Mouse (Mus musculus): ENCODE measurements around the gene Fam131c. TPM values are rescaled to one million over a fixed set of nuclear protein-coding genes. Genes with fewer than 3 reads are reported as not detected.

The Fam131c gene
- polyA plus RNA-seq, 1 experiment from 2014 or later: 40.1 TPM

DNA sequence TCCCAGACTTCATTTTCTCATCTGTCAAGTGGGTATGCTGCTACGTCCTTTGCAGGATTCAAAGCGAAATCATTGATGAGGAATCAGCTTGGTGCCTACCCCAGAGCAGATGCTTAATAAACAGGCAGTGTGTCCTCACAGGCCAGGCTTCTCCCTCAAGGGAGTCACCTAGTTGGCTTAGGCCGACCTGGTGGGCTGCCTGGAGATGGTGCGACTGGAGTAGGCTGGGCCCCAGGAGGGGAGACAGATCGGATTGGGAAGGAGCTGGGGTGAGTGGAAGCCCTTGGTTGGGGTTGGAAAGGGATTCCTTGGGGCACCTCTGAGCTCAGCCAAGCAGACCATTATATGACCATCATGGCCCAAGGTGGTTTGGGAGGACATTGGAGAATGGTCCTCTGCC is 4.4 kb downstream of the Fam131c start:
- H3K4me1 ChIP-seq (replicated peaks; ENCODE audit: control insufficient read depth, insufficient read depth, low read length): peaks cover 5% of the 10 kb centered on the region; the same call in 1 of the 2 replicates
- no peaks in the 10 kb centered on the region for H3K36me3 ChIP-seq (replicated peaks; ENCODE audit: control insufficient read depth, insufficient read depth)
- H3K4me3 ChIP-seq (replicated peaks; ENCODE audit: low read length): no peak overlapping the region
- H3K27me3 ChIP-seq (ENCODE audit: control insufficient read depth, insufficient read depth, low read length): 0 out of 2 replicates have a peak, but pooled peaks cover 2% of the 10 kb centered on the region
- DNase-seq (ENCODE audit: low spot score) (no peak), ATAC-seq (ENCODE audit: low FRiP score) (no peak)
- WGBS: 90% methylated on average over 5 of the region's 5 CpGs
- no peaks in the 10 kb centered on the region for H3K9me3 ChIP-seq (ENCODE audit: control insufficient read depth, low read length)
- H3K27ac ChIP-seq: no peak overlapping the region
- H3K4me2 ChIP-seq (replicated peaks): no peak overlapping the region
- no peak overlapping the region for H3K9ac ChIP-seq

DNA sequence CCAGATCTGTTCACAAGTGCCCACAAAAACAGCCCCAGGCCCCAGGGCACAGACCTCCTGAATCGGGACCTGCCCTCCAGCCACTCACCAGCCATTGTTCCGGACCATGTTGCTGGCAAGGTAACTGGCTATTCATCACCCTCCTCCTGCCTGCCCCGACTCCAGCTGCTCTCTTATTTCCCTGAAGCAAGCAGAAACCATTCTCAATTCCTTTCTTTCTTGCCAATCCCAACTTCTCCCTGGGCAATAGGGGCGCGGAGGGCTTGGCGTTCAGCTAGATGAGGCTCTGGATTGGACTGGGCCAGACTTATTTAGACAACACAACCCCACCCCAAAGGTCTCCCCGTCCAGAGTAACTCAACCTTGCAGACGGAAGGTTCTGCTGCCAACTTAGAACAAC is 11.7 kb downstream of the Fam131c start:
- Histone ChIP-seq H3K9me3 (ENCODE audit: control insufficient read depth, low read length) (no peaks in the 10 kb centered on the region), H3K4me3 (replicated peaks; ENCODE audit: low read length) (no peak overlapping the region), H3K27ac (no peak overlapping the region), H3K27me3 (ENCODE audit: control insufficient read depth, insufficient read depth, low read length) (peaks cover 43% of the 10 kb centered on the region), H3K4me1 (replicated peaks; ENCODE audit: control insufficient read depth, insufficient read depth, low read length) (peaks cover 8% of the 10 kb centered on the region; the same call in 1 of the 2 replicates), H3K4me2 (replicated peaks) (no peak overlapping the region), H3K9ac (no peak overlapping the region), H3K36me3 (replicated peaks; ENCODE audit: control insufficient read depth, insufficient read depth) (no peaks in the 10 kb centered on the region)
- no peak for ATAC-seq (ENCODE audit: low FRiP score)
- whole genome bisulfite sequencing: 48% methylated on average over 8 of the region's 8 CpGs
- no peak for DNase-seq (ENCODE audit: low spot score)

GRCm38 (mm10) chr4:141382406-141382805 is 14.4 kb downstream of the Fam131c start:
- no peak for ATAC-seq (ENCODE audit: low FRiP score)
- Histone ChIP-seq H3K36me3 (replicated peaks; ENCODE audit: control insufficient read depth, insufficient read depth) (no peaks in the 10 kb centered on the region), H3K4me2 (replicated peaks) (peak overlapping the region; percentile 47), H3K9me3 (ENCODE audit: control insufficient read depth, low read length) (no peaks in the 10 kb centered on the region), H3K27me3 (ENCODE audit: control insufficient read depth, insufficient read depth, low read length) (peaks cover 45% of the 10 kb centered on the region), H3K9ac (peak overlapping the region; percentile 28; the same call in 1 of the 2 replicates), H3K27ac (no peak overlapping the region), H3K4me1 (replicated peaks; ENCODE audit: control insufficient read depth, insufficient read depth, low read length) (peaks cover 8% of the 10 kb centered on the region; the same call in 1 of the 2 replicates), H3K4me3 (replicated peaks; ENCODE audit: low read length) (peak overlapping the region; percentile 20)
- no peak for DNase-seq (ENCODE audit: low spot score)
- 2% methylated on average over 25 of the region's 25 CpGs for WGBS

DNA sequence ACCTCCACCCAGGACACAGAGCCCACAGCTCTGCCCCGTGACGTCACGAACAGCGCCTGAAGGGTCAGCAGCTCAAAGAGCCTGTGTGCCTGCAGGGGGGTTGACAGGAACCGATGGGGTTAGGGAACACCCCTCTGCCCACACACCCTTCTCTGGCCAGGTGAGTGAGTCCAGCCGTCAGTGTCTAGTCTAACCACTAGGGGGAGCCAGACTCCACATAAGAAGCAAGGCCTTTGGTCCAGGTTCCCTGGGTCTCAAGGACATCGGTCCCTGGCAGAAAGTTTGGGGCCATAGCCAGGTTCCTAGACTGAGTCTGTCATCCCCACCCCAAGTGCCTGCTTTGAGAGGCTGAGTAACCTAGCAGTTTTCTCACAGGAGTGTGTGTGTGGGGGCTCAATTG is 17.3 kb downstream of the Fam131c start:
- Histone ChIP-seq H3K9ac (no peak overlapping the region), H3K27me3 (ENCODE audit: control insufficient read depth, insufficient read depth, low read length) (peaks cover 45% of the 10 kb centered on the region), H3K27ac (no peak overlapping the region), H3K36me3 (replicated peaks; ENCODE audit: control insufficient read depth, insufficient read depth) (no peaks in the 10 kb centered on the region), H3K4me3 (replicated peaks; ENCODE audit: low read length) (no peak overlapping the region), H3K4me1 (replicated peaks; ENCODE audit: control insufficient read depth, insufficient read depth, low read length) (peaks cover 8% of the 10 kb centered on the region; the same call in 1 of the 2 replicates), H3K9me3 (ENCODE audit: control insufficient read depth, low read length) (no peaks in the 10 kb centered on the region), H3K4me2 (replicated peaks) (no peak overlapping the region)
- 2% methylated on average over 6 of the region's 7 CpGs for WGBS
- no peak for ATAC-seq (ENCODE audit: low FRiP score)
- peak; percentile 75 for DNase-seq (ENCODE audit: low spot score)

- no peak for ATAC-seq (ENCODE audit: low FRiP score)
- no peak for DNase-seq (ENCODE audit: low spot score)
- H3K36me3 ChIP-seq (replicated peaks; ENCODE audit: control insufficient read depth, insufficient read depth): no peaks in the 10 kb centered on the region
- no peak overlapping the region for H3K9ac ChIP-seq
- H3K4me2 ChIP-seq (replicated peaks): no peak overlapping the region
- peaks cover 37% of the 10 kb centered on the region for H3K27me3 ChIP-seq (ENCODE audit: control insufficient read depth, insufficient read depth, low read length)
- H3K9me3 ChIP-seq (ENCODE audit: control insufficient read depth, low read length): no peaks in the 10 kb centered on the region
- 79% methylated on average over 7 of the region's 7 CpGs for WGBS
- no peak overlapping the region for H3K27ac ChIP-seq
- H3K4me1 ChIP-seq (replicated peaks; ENCODE audit: control insufficient read depth, insufficient read depth, low read length): peaks cover 8% of the 10 kb centered on the region; the same call in 1 of the 2 replicates
- no peak overlapping the region for H3K4me3 ChIP-seq (replicated peaks; ENCODE audit: low read length)
Measured at GRCm38 (mm10) chr4:141386150-141386549, 18.1 kb downstream of the Fam131c start.

- WGBS: 18% methylated on average over 5 of the region's 5 CpGs
- Histone ChIP-seq H3K36me3 (replicated peaks; ENCODE audit: control insufficient read depth, insufficient read depth) (no peaks in the 10 kb centered on the region), H3K4me1 (replicated peaks; ENCODE audit: control insufficient read depth, insufficient read depth, low read length) (peaks cover 6% of the 10 kb centered on the region; the same call in 1 of the 2 replicates), H3K4me3 (replicated peaks; ENCODE audit: low read length) (no peak overlapping the region), H3K4me2 (replicated peaks) (no peak overlapping the region), H3K9ac (no peak overlapping the region), H3K27me3 (ENCODE audit: control insufficient read depth, insufficient read depth, low read length) (peaks cover 26% of the 10 kb centered on the region), H3K9me3 (ENCODE audit: control insufficient read depth, low read length) (no peaks in the 10 kb centered on the region), H3K27ac (no peak overlapping the region)
- ATAC-seq (ENCODE audit: low FRiP score) (no peak), DNase-seq (ENCODE audit: low spot score) (peak; percentile 88)
Measured at GRCm38 (mm10) chr4:141387093-141387784, 19.2 kb downstream of the Fam131c start.

DNA sequence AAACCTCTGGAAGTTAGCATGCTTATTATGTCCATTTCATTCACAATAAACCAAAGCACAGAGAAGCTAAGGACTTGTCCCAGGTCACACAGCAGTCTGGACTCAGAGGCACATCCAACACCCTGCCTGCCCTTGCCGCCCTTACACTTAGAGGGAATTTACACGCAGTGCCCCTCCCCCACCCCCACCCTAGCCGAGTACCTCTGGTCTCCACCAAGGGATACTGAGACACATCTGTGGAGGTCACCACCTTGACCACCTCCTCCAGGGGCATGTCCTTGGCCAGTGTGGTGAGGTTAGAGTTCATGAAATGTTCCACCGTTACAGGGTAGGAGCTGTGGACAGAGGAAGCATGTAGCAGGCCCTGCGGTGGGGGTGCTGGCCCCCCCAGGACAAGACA is 19.9 kb downstream of the Fam131c start:
- DNase-seq (ENCODE audit: low spot score) (no peak), ATAC-seq (ENCODE audit: low FRiP score) (no peak)
- Histone ChIP-seq H3K4me1 (replicated peaks; ENCODE audit: control insufficient read depth, insufficient read depth, low read length) (no peaks in the 10 kb centered on the region), H3K36me3 (replicated peaks; ENCODE audit: control insufficient read depth, insufficient read depth) (no peaks in the 10 kb centered on the region), H3K9me3 (ENCODE audit: control insufficient read depth, low read length) (no peaks in the 10 kb centered on the region), H3K27me3 (ENCODE audit: control insufficient read depth, insufficient read depth, low read length) (peaks cover 19% of the 10 kb centered on the region), H3K4me2 (replicated peaks) (no peak overlapping the region), H3K4me3 (replicated peaks; ENCODE audit: low read length) (no peak overlapping the region), H3K9ac (no peak overlapping the region), H3K27ac (no peak overlapping the region)
- 66% methylated on average over 5 of the region's 5 CpGs for WGBS

GRCm38 (mm10) chr4:141389366-141390150 is 21.5 kb downstream of the Fam131c start:
- Histone ChIP-seq H3K4me1 (replicated peaks; ENCODE audit: control insufficient read depth, insufficient read depth, low read length) (no peaks in the 10 kb centered on the region), H3K27me3 (ENCODE audit: control insufficient read depth, insufficient read depth, low read length) (peaks cover 6% of the 10 kb centered on the region), H3K9me3 (ENCODE audit: control insufficient read depth, low read length) (no peaks in the 10 kb centered on the region), H3K9ac (no peak overlapping the region), H3K4me3 (replicated peaks; ENCODE audit: low read length) (no peak overlapping the region), H3K36me3 (replicated peaks; ENCODE audit: control insufficient read depth, insufficient read depth) (no peaks in the 10 kb centered on the region), H3K4me2 (replicated peaks) (no peak overlapping the region), H3K27ac (no peak overlapping the region)
- DNase-seq (ENCODE audit: low spot score): no peak
- ATAC-seq (ENCODE audit: low FRiP score): no peak
- 76% methylated on average over 18 of the region's 18 CpGs for WGBS

DNA sequence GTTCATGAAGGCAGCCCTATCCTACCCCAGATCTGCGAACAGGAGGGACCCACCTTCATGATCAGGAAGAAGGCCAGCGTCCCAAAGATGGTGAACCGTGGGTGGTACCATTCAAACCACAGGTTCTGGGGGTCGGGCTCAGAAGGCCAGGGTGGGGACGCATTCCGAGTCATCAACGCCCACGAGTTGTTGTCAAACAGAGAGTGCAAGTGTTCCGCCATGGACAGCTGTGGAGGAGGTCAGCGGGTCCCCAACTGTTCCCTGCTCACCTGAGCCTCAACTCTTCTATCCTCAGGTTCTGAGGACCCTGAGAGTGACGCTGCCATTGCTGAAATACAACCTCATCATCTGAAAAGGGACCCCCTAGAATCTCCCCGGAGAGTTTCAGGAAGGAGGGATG is 23.3 kb downstream of the Fam131c start:
- DNase-seq (ENCODE audit: low spot score) (no peak), ATAC-seq (ENCODE audit: low FRiP score) (no peak)
- no peaks in the 10 kb centered on the region for H3K4me1 ChIP-seq (replicated peaks; ENCODE audit: control insufficient read depth, insufficient read depth, low read length)
- no peak overlapping the region for H3K9ac ChIP-seq
- no peak overlapping the region for H3K4me2 ChIP-seq (replicated peaks)
- H3K9me3 ChIP-seq (ENCODE audit: control insufficient read depth, low read length): no peaks in the 10 kb centered on the region
- no peaks in the 10 kb centered on the region for H3K36me3 ChIP-seq (replicated peaks; ENCODE audit: control insufficient read depth, insufficient read depth)
- 84% methylated on average over 12 of the region's 12 CpGs for WGBS
- 0 out of 2 replicates have a peak, but pooled peaks cover 4% of the 10 kb centered on the region for H3K27me3 ChIP-seq (ENCODE audit: control insufficient read depth, insufficient read depth, low read length)
- H3K27ac ChIP-seq: no peak overlapping the region
- H3K4me3 ChIP-seq (replicated peaks; ENCODE audit: low read length): no peak overlapping the region
